ENCODE assay signal across 16 mouse cellular contexts in genomic region chr14:58652004-58652403, GRCm38 (mm10).
"Had no signal": no experiment of that assay in that cellular context is flagged by ENCODE, and none has a peak within 500 bp of the region (broad histone marks: within the 10 kb centered on the region; RNA-seq: fewer than 3 reads in every experiment).

No protein-coding gene starts in this region.

- H3K36me3 ChIP-seq: midbrain, embryonic 10.5 days; midbrain, embryonic 12.5 days; neural tube, embryonic 13.5 days; neural tube, embryonic 15.5 days had no signal

- H3K9me3 ChIP-seq: midbrain, embryonic 10.5 days; midbrain, embryonic 12.5 days; neural tube, embryonic 13.5 days; neural tube, embryonic 15.5 days had no signal

- DNase-seq: lung, adult 18-20 months; lung, embryonic 14.5 days; lung, postnatal 10 days; lung, postnatal 4 days; right cerebral cortex, adult 18-20 months; right cerebral cortex, postnatal 25 days; right cerebral cortex, postnatal 4 days; spleen, adult 18-20 months; thymus, adult 18-20 months; thymus, postnatal 14 days; thymus, postnatal 4 days had no signal

- H3K4me3 ChIP-seq: midbrain, embryonic 10.5 days; midbrain, embryonic 12.5 days; neural tube, embryonic 13.5 days; neural tube, embryonic 15.5 days had no signal

- H3K27me3 ChIP-seq: midbrain, embryonic 12.5 days; neural tube, embryonic 13.5 days; neural tube, embryonic 15.5 days had no signal

- H3K27ac ChIP-seq: liver, embryonic 14.5 days; midbrain, embryonic 10.5 days; midbrain, embryonic 12.5 days; neural tube, embryonic 13.5 days; neural tube, embryonic 15.5 days had no signal
